Mouse (Mus musculus) embryonic fibroblast, embryonic 13.5 days (primary cell): ENCODE measurements around the gene Trim40.

Experiments
- CTCF ChIP-seq: IDR thresholded peaks from 2 replicates; pipeline ENCODE4 v1.5.1; 2011; ENCODE audit warnings: mild to moderate bottlenecking, control low read depth, low read length, moderate library complexity, borderline replicate concordance; ENCODE audit not compliant: insufficient read depth
- POLR2A ChIP-seq: IDR thresholded peaks from 2 replicates; pipeline ENCODE4 v1.6.1; 2011; ENCODE audit warnings: low read depth, mild to moderate bottlenecking, control low read depth, low read length, moderate library complexity

- TF ChIP-seq CTCF: no peak
- TF ChIP-seq POLR2A: no peak
Measured at GRCm38 (mm10) chr17:36874636-36875035, 15.3 kb downstream of the Trim40 start.
